Mouse (Mus musculus): ENCODE data around the gene Trim34a. TPM values are rescaled to one million over a fixed set of nuclear protein-coding genes. Genes with fewer than 3 reads are reported as not detected.

Gene Trim34a
- 3.3 and 5.1 TPM in 2 replicates for polyA plus RNA-seq (2012; rRNA removed)

- H3K4me1 ChIP-seq (ENCODE audit: control insufficient read depth, insufficient read depth, low read length) = no peaks in the 10 kb centered on the region; the same call in 1 of the 2 replicates
- H3K27me3 ChIP-seq (replicated peaks; ENCODE audit: control insufficient read depth, insufficient read depth, low read length) = no peaks in the 10 kb centered on the region
- peak within 1 kb of the TSS; percentile 100 for H3K4me3 ChIP-seq (ENCODE audit: insufficient read depth, low read depth, low read length)
- H3K36me3 ChIP-seq (ENCODE audit: control insufficient read depth, insufficient read depth, low read length) = no peaks in the 10 kb centered on the region
- 5% methylated on average over 13 of the region's 13 CpGs for WGBS
- no peak for TF ChIP-seq POLR2A (IDR thresholded peaks at IDR 0.05; ENCODE audit: low read depth, low read length)
- peak; percentile 50 for TF ChIP-seq CTCF (conservative IDR thresholded peaks at IDR 0.05; ENCODE audit: insufficient read depth, insufficient read length, low read depth, low read length)
- H3K27ac ChIP-seq (ENCODE audit: insufficient read depth, low read depth, low read length) = peak within 1 kb of the TSS; percentile 96
- peak; percentile 89 for DNase-seq
These were observed at the start of gene Trim34a for GRCm38 (mm10) chr7:104244287-104245181. TSS of gene Trim34a (plus strand) at chr7:104244457.

GRCm38 (mm10) chr7:104195885-104196284 lies 48.4 kb upstream of the Trim34a start, which contains the start of gene Olfr649:
TSS of gene Olfr649 (minus strand) at chr7:104195985.
- no peaks in the 10 kb centered on the region for H3K4me1 ChIP-seq (ENCODE audit: control insufficient read depth, insufficient read depth, low read length)
- H3K36me3 ChIP-seq (ENCODE audit: control insufficient read depth, insufficient read depth, low read length) = no peaks in the 10 kb centered on the region
- H3K4me3 ChIP-seq (ENCODE audit: insufficient read depth, low read depth, low read length) = no peak within 1 kb of the TSS
- DNase-seq = no peak
- WGBS = 79% methylated on average over 6 of the region's 6 CpGs
- TF ChIP-seq CTCF (conservative IDR thresholded peaks at IDR 0.05; ENCODE audit: insufficient read depth, insufficient read length, low read depth, low read length) (no peak), POLR2A (IDR thresholded peaks at IDR 0.05; ENCODE audit: low read depth, low read length) (no peak)
- no peaks in the 10 kb centered on the region for H3K27me3 ChIP-seq (replicated peaks; ENCODE audit: control insufficient read depth, insufficient read depth, low read length)
- H3K27ac ChIP-seq (ENCODE audit: insufficient read depth, low read depth, low read length) = no peak within 1 kb of the TSS

- DNase-seq = peak; percentile 78
- no peaks in the 10 kb centered on the region for H3K4me1 ChIP-seq (ENCODE audit: control insufficient read depth, insufficient read depth, low read length)
- no peak for TF ChIP-seq POLR2A (IDR thresholded peaks at IDR 0.05; ENCODE audit: low read depth, low read length)
- peak; percentile 99 for TF ChIP-seq CTCF (conservative IDR thresholded peaks at IDR 0.05; ENCODE audit: insufficient read depth, insufficient read length, low read depth, low read length)
- WGBS = 4% methylated on average over 5 of the region's 5 CpGs
- H3K4me3 ChIP-seq (ENCODE audit: insufficient read depth, low read depth, low read length) = no peak overlapping the region
- H3K36me3 ChIP-seq (ENCODE audit: control insufficient read depth, insufficient read depth, low read length) = no peaks in the 10 kb centered on the region
- H3K27me3 ChIP-seq (replicated peaks; ENCODE audit: control insufficient read depth, insufficient read depth, low read length) = no peaks in the 10 kb centered on the region
- no peak overlapping the region for H3K27ac ChIP-seq (ENCODE audit: insufficient read depth, low read depth, low read length)
These were observed 44.4 kb upstream of the Trim34a start for GRCm38 (mm10) chr7:104199822-104200221.

GRCm38 (mm10) chr7:104206197-104206596 lies 38.1 kb upstream of the Trim34a start:
- H3K4me3 ChIP-seq (ENCODE audit: insufficient read depth, low read depth, low read length) = no peak overlapping the region
- no peak for DNase-seq
- WGBS = 90% methylated on average over 7 of the region's 7 CpGs
- no peaks in the 10 kb centered on the region for H3K4me1 ChIP-seq (ENCODE audit: control insufficient read depth, insufficient read depth, low read length)
- no peak for TF ChIP-seq POLR2A (IDR thresholded peaks at IDR 0.05; ENCODE audit: low read depth, low read length)
- TF ChIP-seq CTCF (conservative IDR thresholded peaks at IDR 0.05; ENCODE audit: insufficient read depth, insufficient read length, low read depth, low read length) = no peak
- no peaks in the 10 kb centered on the region for H3K27me3 ChIP-seq (replicated peaks; ENCODE audit: control insufficient read depth, insufficient read depth, low read length)
- H3K36me3 ChIP-seq (ENCODE audit: control insufficient read depth, insufficient read depth, low read length) = no peaks in the 10 kb centered on the region
- H3K27ac ChIP-seq (ENCODE audit: insufficient read depth, low read depth, low read length) = no peak overlapping the region

- no peaks in the 10 kb centered on the region for H3K36me3 ChIP-seq (ENCODE audit: control insufficient read depth, insufficient read depth, low read length)
- no peak overlapping the region for H3K4me3 ChIP-seq (ENCODE audit: insufficient read depth, low read depth, low read length)
- H3K27me3 ChIP-seq (replicated peaks; ENCODE audit: control insufficient read depth, insufficient read depth, low read length) = no peaks in the 10 kb centered on the region
- TF ChIP-seq POLR2A (IDR thresholded peaks at IDR 0.05; ENCODE audit: low read depth, low read length) = no peak
- no peak for TF ChIP-seq CTCF (conservative IDR thresholded peaks at IDR 0.05; ENCODE audit: insufficient read depth, insufficient read length, low read depth, low read length)
- WGBS = 38% methylated on average over 1 of the region's 1 CpGs
- no peak overlapping the region for H3K27ac ChIP-seq (ENCODE audit: insufficient read depth, low read depth, low read length)
- no peaks in the 10 kb centered on the region for H3K4me1 ChIP-seq (ENCODE audit: control insufficient read depth, insufficient read depth, low read length)
- DNase-seq = no peak
These were observed 28.2 kb upstream of the Trim34a start for GRCm38 (mm10) chr7:104216011-104216535.

GRCm38 (mm10) chr7:104217881-104218280 lies 26.4 kb upstream of the Trim34a start:
- TF ChIP-seq CTCF (conservative IDR thresholded peaks at IDR 0.05; ENCODE audit: insufficient read depth, insufficient read length, low read depth, low read length) = no peak
- TF ChIP-seq POLR2A (IDR thresholded peaks at IDR 0.05; ENCODE audit: low read depth, low read length) = no peak
- DNase-seq = no peak

More at GRCm38 (mm10) chr7:104217881-104218280, 26.4 kb upstream of the Trim34a start:
- no peak overlapping the region for H3K27ac ChIP-seq (ENCODE audit: insufficient read depth, low read depth, low read length)
- 66% methylated on average over 2 of the region's 2 CpGs for WGBS
- H3K4me3 ChIP-seq (ENCODE audit: insufficient read depth, low read depth, low read length) = no peak overlapping the region
- no peaks in the 10 kb centered on the region for H3K4me1 ChIP-seq (ENCODE audit: control insufficient read depth, insufficient read depth, low read length)
- H3K27me3 ChIP-seq (replicated peaks; ENCODE audit: control insufficient read depth, insufficient read depth, low read length) = no peaks in the 10 kb centered on the region
- H3K36me3 ChIP-seq (ENCODE audit: control insufficient read depth, insufficient read depth, low read length) = no peaks in the 10 kb centered on the region

Data from kidney, adult 2 months (tissue).